Mouse (Mus musculus) gastrocnemius, adult 18-20 months (tissue): ENCODE measurements around the gene Nek11. TPM values are rescaled to one million over a fixed set of nuclear protein-coding genes. Genes with fewer than 3 reads are reported as not detected.

Experiments
- DNase-seq: peaks from one replicate; pipeline ENCODE4 v3.0.0; 2021; ENCODE audit warnings: low spot score
- total RNA-seq, 2 experiments: library from RNA; stranded (reverse); gene quantifications; 2 replicates each; pipeline ENCODE4 v1.2.3; 2021

Gene Nek11
- total RNA-seq, 2 experiments from 2014 or later = 0.07 TPM; not detected in 1

- DNase-seq = no peak
Measured at GRCm38 (mm10) chr9:105313250-105313649, 82.1 kb downstream of the Nek11 start.

GRCm38 (mm10) chr9:105312686-105313085, 82.6 kb downstream of the Nek11 start:
- DNase-seq = no peak

- no peak for DNase-seq
Measured at GRCm38 (mm10) chr9:105309553-105310281, 85.6 kb downstream of the Nek11 start.

- DNase-seq = no peak
Measured at GRCm38 (mm10) chr9:105306042-105306441, 89.3 kb downstream of the Nek11 start.

- no peak for DNase-seq
Measured at GRCm38 (mm10) chr9:105302230-105302629, 93.1 kb downstream of the Nek11 start.

- no peak for DNase-seq
Measured at GRCm38 (mm10) chr9:105301396-105301795, 93.9 kb downstream of the Nek11 start.

GRCm38 (mm10) chr9:105300738-105301325, 94.5 kb downstream of the Nek11 start:
- no peak for DNase-seq

- DNase-seq = no peak
Measured at GRCm38 (mm10) chr9:105284670-105285069, 110.7 kb downstream of the Nek11 start.

GRCm38 (mm10) chr9:105282725-105283124, 112.6 kb downstream of the Nek11 start:
- no peak for DNase-seq

GRCm38 (mm10) chr9:105274925-105275324, 120.4 kb downstream of the Nek11 start:
- DNase-seq = no peak

- no peak for DNase-seq
Measured at GRCm38 (mm10) chr9:105274286-105274685, 121.0 kb downstream of the Nek11 start.

- DNase-seq = no peak
Measured at GRCm38 (mm10) chr9:105272241-105272640, 123.1 kb downstream of the Nek11 start.

- DNase-seq = no peak
Measured at GRCm38 (mm10) chr9:105263140-105263539, 132.2 kb downstream of the Nek11 start.

GRCm38 (mm10) chr9:105257668-105258067, 137.7 kb downstream of the Nek11 start:
- no peak for DNase-seq

- DNase-seq = no peak
Measured at GRCm38 (mm10) chr9:105254076-105254475, 141.2 kb downstream of the Nek11 start.

- no peak for DNase-seq
Measured at GRCm38 (mm10) chr9:105252349-105253041, 142.8 kb downstream of the Nek11 start.

- no peak for DNase-seq
Measured at GRCm38 (mm10) chr9:105251256-105251655, 144.1 kb downstream of the Nek11 start.

- no peak for DNase-seq
Measured at GRCm38 (mm10) chr9:105244024-105244423, 151.3 kb downstream of the Nek11 start.

- DNase-seq = no peak
Measured at GRCm38 (mm10) chr9:105214434-105214833, 180.9 kb downstream of the Nek11 start.

GRCm38 (mm10) chr9:105200305-105200704, 195.0 kb downstream of the Nek11 start:
- DNase-seq = no peak

GRCm38 (mm10) chr9:105186725-105187124, 208.6 kb downstream of the Nek11 start:
- no peak for DNase-seq

- no peak for DNase-seq
Measured at GRCm38 (mm10) chr9:105182392-105182791, 212.9 kb downstream of the Nek11 start.

- DNase-seq = no peak
Measured at GRCm38 (mm10) chr9:105144992-105145391, 250.3 kb downstream of the Nek11 start, which contains the start of gene 1700080E11Rik. Gene 1700080E11Rik, minus strand, starts transcription at chr9:105145092.
